Mouse (Mus musculus) urinary bladder, postnatal 14 days (tissue): ENCODE data around the gene Daam2.
A peak's percentile ranks its signal among the peaks of the same experiment; 100 is the strongest.

Experiments used
- DNase-seq: peaks from one replicate; pipeline ENCODE4 v3.0.0; 2021; ENCODE audit warnings: low spot score

Gene Daam2

GRCm38 (mm10) chr17:49431176-49431575, 133.0 kb downstream of the Daam2 start:
- peak; percentile 1 for DNase-seq

- DNase-seq: peak; percentile 3
Observed at GRCm38 (mm10) chr17:49430136-49430535, 134.0 kb downstream of the Daam2 start.

- DNase-seq: peak; percentile 2
Observed at GRCm38 (mm10) chr17:49429471-49430129, 134.5 kb downstream of the Daam2 start.

- peak; percentile 32 for DNase-seq
Observed at GRCm38 (mm10) chr17:49428751-49429415, 135.3 kb downstream of the Daam2 start.

DNA sequence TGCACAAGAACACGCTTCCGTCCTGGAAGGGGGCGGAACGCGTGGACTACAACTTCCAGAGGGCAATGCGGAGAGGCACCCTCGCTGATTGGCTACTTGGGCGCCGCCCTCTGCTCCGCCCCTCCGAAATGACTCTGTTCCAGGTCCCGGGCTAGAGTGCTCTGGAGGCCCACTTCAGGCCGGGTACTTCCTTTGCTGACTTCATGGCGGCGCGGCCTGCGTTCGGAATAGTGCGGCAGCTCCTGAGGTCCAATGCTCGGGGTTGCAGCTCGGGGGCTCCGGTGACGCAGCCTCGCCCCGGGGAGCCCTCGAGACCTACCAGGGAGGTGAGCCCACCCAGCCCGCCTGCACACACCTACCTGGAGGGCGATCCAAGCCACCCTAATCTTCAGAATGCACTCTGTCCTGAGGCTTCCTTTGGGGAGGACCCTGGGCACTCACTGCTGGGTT, 135.9 kb downstream of the Daam2 start, which contains the start of gene Mocs1:
Gene Mocs1 (plus strand): TSS at position 124 of the 450 bp plus-strand sequence.
- peak; percentile 96 for DNase-seq

GRCm38 (mm10) chr17:49427631-49428238, 136.4 kb downstream of the Daam2 start:
- peak; percentile 6 for DNase-seq

- DNase-seq: peak; percentile 2
Observed at GRCm38 (mm10) chr17:49423872-49424271, 140.3 kb downstream of the Daam2 start.

DNA sequence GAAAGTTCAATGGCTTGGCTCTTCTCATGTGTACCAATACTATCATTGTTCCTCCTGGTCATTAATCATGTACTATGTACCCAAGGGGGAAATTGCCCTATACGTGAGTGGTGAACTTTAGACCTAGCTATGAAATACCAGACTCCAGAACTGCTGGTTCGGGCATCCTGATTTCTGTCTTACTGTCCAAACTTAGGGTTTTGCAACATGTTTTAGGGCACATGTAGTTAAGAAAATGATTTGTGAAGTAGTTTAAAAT, 141.1 kb downstream of the Daam2 start:
- peak; percentile 0 for DNase-seq

- peak; percentile 1 for DNase-seq
Observed at GRCm38 (mm10) chr17:49422286-49423066, 141.7 kb downstream of the Daam2 start.

- DNase-seq: no peak
Observed at GRCm38 (mm10) chr17:49419813-49420212, 144.3 kb downstream of the Daam2 start.

GRCm38 (mm10) chr17:49416228-49416627, 147.9 kb downstream of the Daam2 start:
- no peak for DNase-seq

DNA sequence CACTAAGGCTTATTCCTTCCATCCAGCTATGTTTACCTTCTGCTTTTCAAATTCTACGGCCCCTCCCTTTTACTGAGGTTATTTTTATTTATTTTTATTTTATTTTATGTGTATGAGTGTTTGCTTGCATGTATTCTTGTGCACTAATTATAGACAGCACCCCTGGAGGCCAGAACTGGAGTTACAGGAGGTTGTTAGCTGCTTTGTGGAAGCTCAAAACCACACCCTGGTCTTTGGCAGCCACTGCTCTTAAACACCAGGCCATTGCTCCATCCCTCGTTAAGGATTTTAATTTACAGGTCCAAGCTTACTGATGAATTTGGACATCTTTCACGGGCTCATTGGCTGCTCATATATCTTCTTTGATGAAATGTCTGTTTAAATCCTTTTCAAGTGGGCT, 150.6 kb downstream of the Daam2 start:
- no peak for DNase-seq

GRCm38 (mm10) chr17:49412974-49413373, 151.2 kb downstream of the Daam2 start:
- no peak for DNase-seq
